Mouse (Mus musculus): ENCODE data around the gene Esf1. TPM values are rescaled to one million over a fixed set of nuclear protein-coding genes. Genes with fewer than 3 reads are reported as not detected.

Gene Esf1
- polyA plus RNA-seq (2015; fragmentation: Nextera tagmentation; extraction: Ambion mirVana) = 18.8 and 19.8 TPM in 2 replicates

GRCm38 (mm10) chr2:140170127-140170802, at the start of gene Esf1, which contains the start of gene Ndufaf5:
Esf1 (minus strand) TSS chr2:140170564.
Ndufaf5 (plus strand) TSS chr2:140170649.
- peak within 1 kb of the TSS; percentile 85 for H3K4me2 ChIP-seq (ENCODE audit: low read length)
- WGBS = under 1% methylated on average over 43 of the region's 43 CpGs
- peaks cover 2% of the 10 kb centered on the region; the same call in 1 of the 2 replicates for H3K36me3 ChIP-seq (ENCODE audit: insufficient read depth, low read length)
- peak within 1 kb of the TSS; percentile 55 for H3K4me3 ChIP-seq (replicated peaks; ENCODE audit: low read depth, low read length)
- peak; percentile 98 for DNase-seq (ENCODE audit: low spot score)
- H3K27ac ChIP-seq = peak within 1 kb of the TSS; percentile 81
- no peak for TF ChIP-seq CTCF (IDR thresholded peaks at IDR 0.05; ENCODE audit: low read depth)
- no peaks in the 10 kb centered on the region for H3K27me3 ChIP-seq (ENCODE audit: insufficient read depth, low read length)
- H3K4me1 ChIP-seq (replicated peaks; ENCODE audit: insufficient read depth, low read length) = peaks cover 12% of the 10 kb centered on the region
- H3K9me3 ChIP-seq (replicated peaks; ENCODE audit: low read length) = no peaks in the 10 kb centered on the region
- peak within 1 kb of the TSS; percentile 69 for H3K9ac ChIP-seq (ENCODE audit: low read depth, low read length)
- peak; percentile 99 for ATAC-seq (replicated peaks; ENCODE audit: low FRiP score, low read depth)

- no peak overlapping the region for H3K9ac ChIP-seq (ENCODE audit: low read depth, low read length)
- H3K4me2 ChIP-seq (ENCODE audit: low read length) = no peak overlapping the region
- no peak overlapping the region for H3K27ac ChIP-seq
- H3K36me3 ChIP-seq (ENCODE audit: insufficient read depth, low read length) = no peaks in the 10 kb centered on the region
- no peaks in the 10 kb centered on the region for H3K27me3 ChIP-seq (ENCODE audit: insufficient read depth, low read length)
- ATAC-seq (replicated peaks; ENCODE audit: low FRiP score, low read depth) (no peak), DNase-seq (ENCODE audit: low spot score) (no peak)
- no peak overlapping the region for H3K4me3 ChIP-seq (replicated peaks; ENCODE audit: low read depth, low read length)
- WGBS = 73% methylated on average over 1 of the region's 1 CpGs
- no peaks in the 10 kb centered on the region for H3K4me1 ChIP-seq (replicated peaks; ENCODE audit: insufficient read depth, low read length)
- no peaks in the 10 kb centered on the region for H3K9me3 ChIP-seq (replicated peaks; ENCODE audit: low read length)
- TF ChIP-seq CTCF (IDR thresholded peaks at IDR 0.05; ENCODE audit: low read depth) = no peak
Observed at GRCm38 (mm10) chr2:140215965-140216364, 45.6 kb upstream of the Esf1 start.

- WGBS = 51% methylated on average over 2 of the region's 2 CpGs
- H3K4me1 ChIP-seq (replicated peaks; ENCODE audit: insufficient read depth, low read length) = no peaks in the 10 kb centered on the region
- ATAC-seq (replicated peaks; ENCODE audit: low FRiP score, low read depth) (no peak), DNase-seq (ENCODE audit: low spot score) (no peak)
- no peaks in the 10 kb centered on the region for H3K27me3 ChIP-seq (ENCODE audit: insufficient read depth, low read length)
- TF ChIP-seq CTCF (IDR thresholded peaks at IDR 0.05; ENCODE audit: low read depth) = no peak
- H3K36me3 ChIP-seq (ENCODE audit: insufficient read depth, low read length) = no peaks in the 10 kb centered on the region
- H3K27ac ChIP-seq = no peak overlapping the region
- H3K4me2 ChIP-seq (ENCODE audit: low read length) = no peak overlapping the region
- H3K4me3 ChIP-seq (replicated peaks; ENCODE audit: low read depth, low read length) = no peak overlapping the region
- H3K9me3 ChIP-seq (replicated peaks; ENCODE audit: low read length) = no peaks in the 10 kb centered on the region
- no peak overlapping the region for H3K9ac ChIP-seq (ENCODE audit: low read depth, low read length)
Observed at GRCm38 (mm10) chr2:140215415-140215814, 45.1 kb upstream of the Esf1 start.

- DNase-seq (ENCODE audit: low spot score) (no peak), ATAC-seq (replicated peaks; ENCODE audit: low FRiP score, low read depth) (no peak)
- no peak overlapping the region for H3K9ac ChIP-seq (ENCODE audit: low read depth, low read length)
- no peak overlapping the region for H3K27ac ChIP-seq
- no peak overlapping the region for H3K4me3 ChIP-seq (replicated peaks; ENCODE audit: low read depth, low read length)
- no peaks in the 10 kb centered on the region for H3K9me3 ChIP-seq (replicated peaks; ENCODE audit: low read length)
- H3K27me3 ChIP-seq (ENCODE audit: insufficient read depth, low read length) = no peaks in the 10 kb centered on the region
- TF ChIP-seq CTCF (IDR thresholded peaks at IDR 0.05; ENCODE audit: low read depth) = no peak
- no peaks in the 10 kb centered on the region for H3K4me1 ChIP-seq (replicated peaks; ENCODE audit: insufficient read depth, low read length)
- 90% methylated on average over 4 of the region's 4 CpGs for WGBS
- no peaks in the 10 kb centered on the region for H3K36me3 ChIP-seq (ENCODE audit: insufficient read depth, low read length)
- H3K4me2 ChIP-seq (ENCODE audit: low read length) = no peak overlapping the region
Observed at GRCm38 (mm10) chr2:140214519-140215027, 44.2 kb upstream of the Esf1 start.

- H3K9me3 ChIP-seq (replicated peaks; ENCODE audit: low read length) = no peaks in the 10 kb centered on the region
- no peak overlapping the region for H3K4me3 ChIP-seq (replicated peaks; ENCODE audit: low read depth, low read length)
- 0 out of 2 replicates have a peak, but pooled peaks cover 6% of the 10 kb centered on the region for H3K36me3 ChIP-seq (ENCODE audit: insufficient read depth, low read length)
- no peaks in the 10 kb centered on the region for H3K4me1 ChIP-seq (replicated peaks; ENCODE audit: insufficient read depth, low read length)
- no peak for ATAC-seq (replicated peaks; ENCODE audit: low FRiP score, low read depth)
- H3K27me3 ChIP-seq (ENCODE audit: insufficient read depth, low read length) = no peaks in the 10 kb centered on the region
- no peak for DNase-seq (ENCODE audit: low spot score)
- H3K4me2 ChIP-seq (ENCODE audit: low read length) = no peak overlapping the region
- no peak overlapping the region for H3K9ac ChIP-seq (ENCODE audit: low read depth, low read length)
- TF ChIP-seq CTCF (IDR thresholded peaks at IDR 0.05; ENCODE audit: low read depth) = no peak
- no peak overlapping the region for H3K27ac ChIP-seq
- WGBS = 95% methylated on average over 7 of the region's 7 CpGs
Observed at GRCm38 (mm10) chr2:140203756-140204155, 33.4 kb upstream of the Esf1 start.

GRCm38 (mm10) chr2:140202573-140202972, 32.2 kb upstream of the Esf1 start:
- Histone ChIP-seq H3K36me3 (ENCODE audit: insufficient read depth, low read length) (peaks cover 8% of the 10 kb centered on the region; the same call in 1 of the 2 replicates), H3K4me1 (replicated peaks; ENCODE audit: insufficient read depth, low read length) (no peaks in the 10 kb centered on the region), H3K9ac (ENCODE audit: low read depth, low read length) (no peak overlapping the region), H3K4me2 (ENCODE audit: low read length) (no peak overlapping the region), H3K27me3 (ENCODE audit: insufficient read depth, low read length) (no peaks in the 10 kb centered on the region), H3K27ac (no peak overlapping the region), H3K9me3 (replicated peaks; ENCODE audit: low read length) (no peaks in the 10 kb centered on the region), H3K4me3 (replicated peaks; ENCODE audit: low read depth, low read length) (no peak overlapping the region)
- DNase-seq (ENCODE audit: low spot score) (no peak), ATAC-seq (replicated peaks; ENCODE audit: low FRiP score, low read depth) (no peak)
- TF ChIP-seq CTCF (IDR thresholded peaks at IDR 0.05; ENCODE audit: low read depth) = no peak
- WGBS = 92% methylated on average over 5 of the region's 5 CpGs
